Mouse (Mus musculus) hindbrain, embryonic 14.5 days (tissue): ENCODE measurements at regions not wholly inside any gene's neighbourhood (a gene's known extent, or its start where the extent isn't known, plus 50 kb on each side); places are given as distances from the start of the nearest gene placed in this dataset.

Experiments
- ATAC-seq: fragments of 200-750 bp; cut with Nextera tagmentation; 2 replicates; pipeline ENCODE4 v1.8.0; 2017; ENCODE audit warnings: moderate number of reproducible peaks, mild to moderate bottlenecking, moderate TSS enrichment, moderate library complexity; ENCODE audit not compliant: low FRiP score
- DNase-seq: peaks from one replicate; pipeline ENCODE4 v3.0.0-alpha.2; 2015; ENCODE audit warnings: low spot score
- H3K27ac ChIP-seq: fragments of 300-500 bp; sonication (generic); 2 replicates; pipeline ENCODE4 v1.5.1; 2014; ENCODE audit warnings: mild to moderate bottlenecking, moderate library complexity
- H3K27me3 ChIP-seq: fragments of 300-500 bp; sonication (generic); 2 replicates; pipeline ENCODE4 v1.6.1; 2014; ENCODE audit warnings: mild to moderate bottlenecking, low read length, mixed read lengths; ENCODE audit not compliant: control insufficient read depth, insufficient read depth
- H3K36me3 ChIP-seq: fragments of 300-500 bp; sonication (generic); replicated peaks from 2 replicates; pipeline ENCODE4 v1.6.1; 2014; ENCODE audit not compliant: control insufficient read depth, insufficient read depth
- H3K4me1 ChIP-seq: fragments of 300-500 bp; sonication (generic); replicated peaks from 2 replicates; pipeline ENCODE4 v1.6.1; 2014; ENCODE audit warnings: antibody characterized with exemption, low read length, mixed read lengths; ENCODE audit not compliant: control insufficient read depth, insufficient read depth
- H3K4me2 ChIP-seq: fragments of 300-500 bp; sonication (generic); replicated peaks from 2 replicates; pipeline ENCODE4 v1.6.1; 2014; ENCODE audit warnings: mild to moderate bottlenecking, moderate library complexity
- H3K4me3 ChIP-seq: fragments of 300-500 bp; sonication (generic); replicated peaks from 2 replicates; pipeline ENCODE4 v1.5.1; 2014; ENCODE audit warnings: mild to moderate bottlenecking, low read length
- H3K9ac ChIP-seq: fragments of 300-500 bp; sonication (generic); 2 replicates; pipeline ENCODE4 v1.6.1; 2014
- H3K9me3 ChIP-seq: fragments of 300-500 bp; sonication (generic); 2 replicates; pipeline ENCODE4 v1.6.1; 2016; ENCODE audit warnings: low read length; ENCODE audit not compliant: control insufficient read depth
- whole genome bisulfite sequencing: fragments of 180-500 bp; shearing (Covaris S2); extraction: QIAGEN DNeasy Blood & Tissue Kit; methylation state at CpG from one replicate; pipeline ENCODE4 v1.1.7; 2014; 5-methylcytosine and 5-hydroxymethylcytosine counted together

DNA sequence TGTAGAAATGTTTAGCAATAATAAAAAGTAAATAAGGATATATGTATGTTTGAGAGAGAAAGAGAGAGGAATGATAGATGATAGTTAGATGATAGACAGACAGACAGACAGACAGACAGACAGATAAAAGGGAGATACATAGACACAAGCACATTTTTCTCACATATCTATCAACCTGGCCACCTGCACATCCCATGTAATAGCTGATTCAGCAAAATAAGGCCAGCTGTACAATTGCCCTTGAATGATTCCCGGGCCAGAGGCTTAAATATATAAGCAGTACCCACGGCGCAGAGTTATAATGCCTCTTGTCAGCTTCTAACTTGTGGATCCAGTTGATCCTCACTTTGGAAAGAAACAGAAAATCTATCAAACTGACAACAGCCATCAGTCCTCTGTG is 178.5 kb downstream of the Tmem114 start:
- Histone ChIP-seq H3K4me1 (no peaks in the 10 kb centered on the region), H3K36me3 (no peaks in the 10 kb centered on the region), H3K4me2 (no peak overlapping the region), H3K9me3 (no peaks in the 10 kb centered on the region), H3K9ac (no peak overlapping the region), H3K27me3 (no peaks in the 10 kb centered on the region), H3K4me3 (no peak overlapping the region), H3K27ac (no peak overlapping the region)
- 91% methylated on average over 3 of the region's 3 CpGs for WGBS
- ATAC-seq (no peak), DNase-seq (no peak)

DNA sequence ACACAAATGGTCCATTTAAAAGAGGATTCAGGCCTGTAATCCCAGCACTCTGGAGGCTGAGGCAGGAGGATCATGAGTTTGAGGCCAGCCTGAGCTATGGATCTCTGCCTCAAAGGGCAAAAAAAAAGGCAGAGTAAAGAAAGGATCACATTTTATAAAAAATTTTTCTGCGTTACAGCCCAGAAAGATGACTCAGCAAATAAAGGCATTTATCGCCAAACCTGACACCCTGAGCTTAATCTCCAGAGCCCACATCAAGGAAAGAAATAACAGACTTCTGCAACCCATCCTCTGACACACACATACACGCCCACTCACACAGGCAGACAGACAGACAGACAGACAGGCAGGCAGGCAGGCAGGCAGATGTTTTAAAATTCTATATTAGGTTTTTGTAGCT is 179.3 kb downstream of the Tmem114 start:
- H3K27ac ChIP-seq, result no peak overlapping the region
- no peaks in the 10 kb centered on the region for H3K36me3 ChIP-seq
- H3K4me1 ChIP-seq, result no peaks in the 10 kb centered on the region
- DNase-seq (no peak), ATAC-seq (no peak)
- no peaks in the 10 kb centered on the region for H3K27me3 ChIP-seq
- H3K9me3 ChIP-seq, result no peaks in the 10 kb centered on the region
- 87% methylated on average over 3 of the region's 3 CpGs for WGBS
- H3K4me2 ChIP-seq, result no peak overlapping the region
- no peak overlapping the region for H3K9ac ChIP-seq
- H3K4me3 ChIP-seq, result no peak overlapping the region

DNA sequence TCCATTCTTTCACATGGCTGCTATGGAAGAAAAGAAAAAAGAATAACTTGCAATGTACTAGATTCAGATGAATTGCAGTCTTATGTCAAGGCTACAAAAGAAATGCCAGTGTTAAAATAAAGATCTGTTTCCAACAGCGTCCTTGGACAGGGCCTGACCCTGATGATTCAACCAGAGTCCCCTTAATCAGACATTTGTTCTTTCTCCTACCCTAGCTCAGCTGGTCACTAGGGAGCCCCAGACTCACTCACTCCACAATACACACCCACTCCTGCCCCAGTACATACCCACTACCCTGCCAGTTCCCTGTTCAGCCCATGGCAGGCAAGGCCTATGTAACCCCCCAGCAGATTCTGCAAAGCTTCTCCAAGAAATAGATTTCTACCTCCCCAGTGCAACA is 190.6 kb downstream of the Tmem114 start:
- 44% methylated on average over 1 of the region's 1 CpGs for WGBS
- Histone ChIP-seq H3K4me2 (no peak overlapping the region), H3K4me3 (no peak overlapping the region), H3K9me3 (no peaks in the 10 kb centered on the region), H3K9ac (no peak overlapping the region), H3K27me3 (no peaks in the 10 kb centered on the region), H3K27ac (no peak overlapping the region), H3K36me3 (no peaks in the 10 kb centered on the region), H3K4me1 (no peaks in the 10 kb centered on the region)
- ATAC-seq (no peak), DNase-seq (no peak)

DNA sequence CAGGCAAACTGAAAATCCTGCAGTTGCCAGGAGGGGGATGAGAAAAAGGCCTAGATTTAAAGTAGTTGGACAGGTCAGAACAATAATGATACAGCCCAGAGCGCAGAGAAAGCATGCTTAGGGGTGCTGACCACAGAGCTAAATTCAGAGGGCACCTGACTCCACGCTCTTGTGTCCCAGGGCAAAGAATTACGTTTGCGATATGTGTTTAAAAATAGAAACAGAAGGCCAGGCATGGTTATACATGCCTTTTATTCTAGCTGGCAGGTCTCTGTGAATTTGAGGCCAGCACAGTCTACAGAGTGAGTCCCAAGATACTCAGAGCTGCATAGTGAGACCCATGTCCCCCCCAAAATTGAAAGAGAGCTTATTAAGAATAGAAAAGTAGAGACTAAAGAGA is 192.9 kb downstream of the Tmem114 start:
- no peak overlapping the region for H3K27ac ChIP-seq
- DNase-seq, result no peak
- 79% methylated on average over 4 of the region's 4 CpGs for WGBS
- H3K27me3 ChIP-seq, result no peaks in the 10 kb centered on the region
- no peak for ATAC-seq
- no peaks in the 10 kb centered on the region for H3K9me3 ChIP-seq
- H3K36me3 ChIP-seq, result no peaks in the 10 kb centered on the region
- no peak overlapping the region for H3K4me2 ChIP-seq
- H3K4me3 ChIP-seq, result no peak overlapping the region
- H3K9ac ChIP-seq, result no peak overlapping the region
- no peaks in the 10 kb centered on the region for H3K4me1 ChIP-seq

DNA sequence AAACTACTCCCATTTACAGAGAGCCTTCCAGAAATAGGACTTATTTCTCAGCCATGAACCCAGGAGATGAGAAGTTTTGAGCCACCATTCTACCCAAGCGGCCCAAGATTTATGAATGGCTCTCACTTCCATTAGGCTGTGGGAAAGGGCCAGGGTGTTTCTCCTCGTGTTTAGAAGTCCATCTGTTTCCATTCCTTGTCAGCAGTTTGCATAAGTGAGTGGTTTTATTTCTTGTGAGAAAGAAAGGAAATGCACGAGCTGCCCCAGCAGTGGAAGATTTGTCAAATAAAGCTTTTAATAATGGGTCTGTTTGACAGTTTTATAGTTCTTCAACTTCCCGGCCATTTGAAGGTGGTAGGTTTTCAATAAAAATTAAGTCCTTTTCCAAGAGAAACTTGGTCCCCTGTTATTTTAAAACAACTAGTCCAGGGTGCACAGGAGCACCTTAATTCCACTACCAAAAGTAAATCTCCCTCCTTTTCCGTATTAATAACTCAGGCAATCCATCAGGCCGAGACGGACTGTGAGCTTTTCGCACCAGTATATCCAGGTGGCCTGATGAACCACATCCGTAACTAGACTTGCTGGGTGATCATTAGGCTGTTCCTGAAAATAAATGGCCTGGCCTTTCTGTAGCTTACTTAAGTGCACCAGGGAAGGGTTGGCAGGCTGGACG is 201.2 kb downstream of the Tmem114 start:
- 79% methylated on average over 10 of the region's 10 CpGs for WGBS
- no peaks in the 10 kb centered on the region for H3K4me1 ChIP-seq
- no peak overlapping the region for H3K27ac ChIP-seq
- no peaks in the 10 kb centered on the region for H3K36me3 ChIP-seq
- DNase-seq (no peak), ATAC-seq (no peak)
- no peak overlapping the region for H3K4me2 ChIP-seq
- no peaks in the 10 kb centered on the region for H3K27me3 ChIP-seq
- H3K9ac ChIP-seq, result no peak overlapping the region
- no peaks in the 10 kb centered on the region for H3K9me3 ChIP-seq
- H3K4me3 ChIP-seq, result no peak overlapping the region

DNA sequence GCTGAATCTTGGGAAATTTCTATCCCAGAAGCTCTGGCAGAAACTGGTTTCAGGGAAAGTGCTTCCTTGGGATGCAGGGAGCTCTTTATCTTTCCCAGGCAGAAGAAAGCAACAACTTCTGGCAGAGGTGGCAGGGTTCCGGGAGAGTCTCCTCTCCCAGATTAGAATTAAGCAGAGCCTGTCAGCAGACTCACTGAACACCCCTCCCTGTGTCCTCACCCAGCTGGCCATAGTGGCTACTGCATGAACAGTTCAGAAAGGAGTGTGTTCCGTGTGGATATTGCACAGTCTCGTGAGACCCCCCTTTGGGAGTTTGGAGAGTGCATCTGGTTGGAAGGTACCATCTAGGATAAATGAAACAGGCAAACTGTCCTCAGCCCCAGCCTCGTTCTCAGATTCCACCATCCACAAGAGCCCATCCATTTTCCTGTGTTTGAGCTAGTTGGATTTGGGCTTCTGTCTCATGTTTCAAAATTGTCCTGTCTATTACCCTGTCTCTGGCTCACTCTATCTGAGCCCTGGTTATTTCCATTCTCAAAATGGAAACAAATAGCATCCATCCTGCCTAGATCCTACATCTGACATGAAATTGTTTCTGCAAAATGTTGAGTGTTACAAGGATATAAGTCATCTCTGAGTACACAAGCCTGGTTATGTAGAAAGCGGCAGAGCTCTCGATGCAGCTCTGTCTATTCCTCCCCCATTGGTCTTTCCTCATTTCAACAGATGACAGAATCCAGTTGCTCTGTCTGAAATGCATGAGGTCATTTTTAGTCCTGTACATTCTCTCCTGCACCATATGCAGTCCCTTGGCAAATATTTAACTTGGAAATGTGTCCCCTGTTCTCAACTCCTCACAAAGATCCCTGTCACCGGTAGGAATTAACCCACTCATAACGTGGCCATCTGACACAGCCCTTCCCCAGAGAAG is 216.4 kb downstream of the Tmem114 start:
- H3K27me3 ChIP-seq, result no peaks in the 10 kb centered on the region
- DNase-seq (no peak), ATAC-seq (no peak)
- no peak overlapping the region for H3K4me2 ChIP-seq
- no peaks in the 10 kb centered on the region for H3K36me3 ChIP-seq
- 82% methylated on average over 8 of the region's 8 CpGs for WGBS
- H3K9ac ChIP-seq, result no peak overlapping the region
- H3K9me3 ChIP-seq, result no peaks in the 10 kb centered on the region
- H3K4me3 ChIP-seq, result no peak overlapping the region
- no peak overlapping the region for H3K27ac ChIP-seq
- no peaks in the 10 kb centered on the region for H3K4me1 ChIP-seq

DNA sequence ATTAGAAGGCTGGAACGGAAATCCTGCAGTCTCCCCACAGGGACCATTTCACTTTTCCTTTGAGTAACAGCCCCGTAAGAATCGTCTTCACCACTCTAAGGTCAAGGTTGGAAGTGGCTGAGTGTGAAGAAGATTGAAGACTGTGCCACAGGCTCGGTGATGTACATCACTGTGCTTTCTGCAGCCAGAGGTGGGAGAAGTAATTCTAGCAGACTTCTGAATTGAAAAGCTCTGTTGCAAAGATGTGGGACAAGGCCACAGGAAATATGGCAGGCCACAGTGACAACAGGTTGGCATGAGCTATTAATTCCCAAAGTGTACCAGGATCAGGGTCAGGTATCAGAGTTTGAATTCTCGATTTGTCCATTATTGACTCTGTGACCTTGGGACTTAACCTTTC is 219.9 kb downstream of the Tmem114 start:
- no peak overlapping the region for H3K9ac ChIP-seq
- H3K4me1 ChIP-seq, result no peaks in the 10 kb centered on the region

DNA sequence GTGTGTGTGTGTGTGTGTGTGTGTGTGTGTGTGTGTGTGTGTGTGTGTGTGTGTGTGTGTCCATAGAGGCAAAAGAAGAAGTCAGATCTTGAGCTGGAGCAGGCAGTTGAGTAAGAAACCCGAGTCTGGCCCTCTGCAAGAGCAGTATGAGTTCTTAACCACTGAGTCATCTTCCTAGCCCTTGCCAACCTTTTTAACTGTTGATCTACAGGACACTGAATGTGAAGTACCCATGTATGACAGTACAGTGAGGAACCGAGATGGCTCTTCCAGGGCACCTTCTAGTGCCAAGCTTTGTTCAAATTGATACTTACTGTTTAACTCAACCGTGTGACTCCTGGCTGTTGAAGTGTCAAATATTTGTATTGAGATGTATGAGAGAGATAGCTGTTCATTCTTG is 223.6 kb downstream of the Tmem114 start:
- WGBS, result 84% methylated on average over 3 of the region's 3 CpGs
- Histone ChIP-seq H3K36me3 (no peaks in the 10 kb centered on the region), H3K27me3 (no peaks in the 10 kb centered on the region), H3K27ac (no peak overlapping the region), H3K9ac (no peak overlapping the region), H3K9me3 (no peaks in the 10 kb centered on the region), H3K4me3 (no peak overlapping the region), H3K4me2 (no peak overlapping the region), H3K4me1 (no peaks in the 10 kb centered on the region)
- no peak for DNase-seq
- ATAC-seq, result no peak

More for the DNA sequence above, 219.9 kb downstream of the Tmem114 start:
- no peak for ATAC-seq
- no peaks in the 10 kb centered on the region for H3K36me3 ChIP-seq
- no peak for DNase-seq
- H3K4me2 ChIP-seq, result no peak overlapping the region
- no peak overlapping the region for H3K27ac ChIP-seq
- H3K4me3 ChIP-seq, result no peak overlapping the region
- no peaks in the 10 kb centered on the region for H3K9me3 ChIP-seq
- H3K27me3 ChIP-seq, result no peaks in the 10 kb centered on the region
- WGBS, result 83% methylated on average over 5 of the region's 5 CpGs

DNA sequence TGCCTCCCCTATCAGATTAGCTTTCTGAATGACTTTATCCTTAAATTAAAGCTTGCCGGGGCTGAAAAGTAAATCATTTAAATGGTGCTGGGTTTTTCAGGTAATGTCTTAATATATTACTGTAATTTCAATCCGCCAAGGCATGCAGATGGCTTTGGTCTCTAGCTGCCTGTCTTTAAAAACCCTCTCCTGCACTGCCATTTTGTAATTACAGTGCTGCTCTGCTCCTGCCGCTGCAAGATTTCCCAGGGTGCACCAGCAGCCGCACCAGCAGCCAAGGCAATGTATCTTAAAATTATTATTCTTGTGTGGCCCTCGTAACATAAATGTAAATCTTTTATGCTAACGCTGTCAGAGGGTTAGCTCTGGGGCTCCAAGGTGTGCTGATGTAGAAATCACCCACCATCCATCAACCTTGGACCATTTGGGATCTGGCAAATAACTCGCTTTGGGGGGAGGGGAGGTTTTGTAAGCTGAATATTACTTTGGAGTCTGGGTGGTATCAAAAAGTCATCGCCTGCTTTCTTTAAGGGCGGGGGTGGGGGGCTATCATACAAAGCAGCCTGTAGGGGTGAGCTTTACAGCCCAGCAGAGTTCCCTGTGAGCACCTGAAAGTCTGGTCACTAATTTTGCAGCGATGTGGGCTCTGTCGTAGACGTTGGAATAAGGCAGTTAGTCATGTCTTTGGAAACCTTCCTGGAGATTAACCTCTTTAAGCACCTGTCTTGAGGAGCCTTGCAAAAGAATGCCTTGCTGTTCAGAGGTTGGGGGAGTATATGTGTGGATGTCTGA is 226.0 kb downstream of the Tmem114 start:
- DNase-seq (peak; percentile 56), ATAC-seq (peak; percentile 62)
- Histone ChIP-seq H3K9ac (no peak overlapping the region), H3K27ac (peak overlapping the region; percentile 56), H3K4me3 (no peak overlapping the region), H3K4me1 (no peaks in the 10 kb centered on the region), H3K27me3 (no peaks in the 10 kb centered on the region), H3K36me3 (no peaks in the 10 kb centered on the region), H3K9me3 (no peaks in the 10 kb centered on the region), H3K4me2 (0 out of 2 replicates have a peak overlapping the region, but pooled peaks have one; percentile 18)
- WGBS, result 64% methylated on average over 12 of the region's 12 CpGs
